Mouse (Mus musculus): ENCODE results near the gene Emid1. TPM values are rescaled to one million over a fixed set of nuclear protein-coding genes. Genes with fewer than 3 reads are reported as not detected.
A peak's percentile ranks its signal among the peaks of the same experiment; 100 is the strongest.

The Emid1 gene
- polyA plus RNA-seq (2015; fragmentation: Nextera tagmentation; extraction: Ambion mirVana) = 9.3 and 10.3 TPM in 2 replicates

DNA sequence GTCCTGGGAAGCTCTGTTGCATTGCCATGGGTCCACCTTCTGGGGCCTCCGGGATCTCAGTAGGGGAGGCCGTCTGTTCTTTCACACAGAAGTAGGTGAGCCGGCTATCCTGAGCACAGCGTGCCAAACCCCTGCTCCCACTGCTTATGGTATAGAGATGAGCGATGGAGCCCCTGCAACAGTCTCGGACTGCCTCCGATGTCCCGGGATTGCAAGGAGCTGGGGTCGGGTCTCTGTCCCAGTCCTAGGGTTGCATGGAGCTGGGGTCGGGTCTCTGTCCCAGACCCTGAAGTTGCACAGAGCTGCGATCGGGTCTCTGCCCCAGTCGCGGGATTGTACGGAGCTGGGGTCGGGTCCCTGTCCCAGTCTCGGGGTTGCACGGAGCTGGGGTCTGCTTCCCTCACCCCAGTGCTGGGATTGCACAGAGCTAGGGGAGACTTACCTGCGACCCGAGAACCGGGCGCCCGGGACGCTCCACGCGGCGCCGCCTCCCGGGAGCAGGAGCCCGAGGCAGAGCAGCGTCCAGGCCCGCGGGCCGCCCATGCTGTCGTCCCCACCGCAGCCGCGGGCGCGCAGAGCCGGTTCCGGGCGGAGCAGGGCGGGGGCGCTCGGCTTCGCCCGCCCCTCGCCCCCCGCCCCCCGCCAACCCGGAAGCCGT, at the start of gene Emid1:
Gene Emid1, minus strand, starts transcription at position 578 of the 658 bp plus-strand sequence.
- under 1% methylated on average over 52 of the region's 53 CpGs for WGBS
- no peak within 1 kb of the TSS for H3K27ac ChIP-seq
- H3K27me3 ChIP-seq (replicated peaks) = peaks cover 19% of the 10 kb centered on the region
- H3K4me2 ChIP-seq = peak within 1 kb of the TSS; percentile 96
- H3K9me3 ChIP-seq = no peaks in the 10 kb centered on the region
- H3K36me3 ChIP-seq (replicated peaks) = no peaks in the 10 kb centered on the region
- ATAC-seq (replicated peaks) = peak; percentile 41; the same call in 1 of the 2 replicates
- H3K9ac ChIP-seq = peak within 1 kb of the TSS; percentile 55
- peak within 1 kb of the TSS; percentile 51 for H3K4me3 ChIP-seq
- peaks cover 23% of the 10 kb centered on the region for H3K4me1 ChIP-seq

DNA sequence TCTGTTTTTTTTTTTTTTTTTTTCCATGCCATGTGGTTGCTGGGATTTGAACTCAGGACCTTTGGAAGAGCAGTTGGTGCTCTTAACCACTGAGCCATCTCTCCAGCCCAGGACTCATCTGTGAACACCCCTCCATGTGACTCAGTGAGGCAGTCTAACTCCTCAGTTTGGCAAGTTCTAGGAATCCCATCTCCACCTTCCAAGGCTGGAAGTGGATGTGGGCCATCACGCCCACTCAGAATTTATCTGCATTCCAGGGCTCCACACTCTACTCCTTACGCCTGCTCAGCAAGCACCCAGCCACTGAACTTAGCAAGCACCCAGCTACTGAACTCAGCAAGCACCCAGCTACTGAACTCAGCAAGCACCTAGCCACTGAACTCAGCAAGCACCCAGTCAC, 47.8 kb upstream of the Emid1 start:
- Histone ChIP-seq H3K36me3 (replicated peaks) (no peaks in the 10 kb centered on the region), H3K27me3 (replicated peaks) (no peaks in the 10 kb centered on the region), H3K27ac (no peak overlapping the region), H3K9me3 (no peaks in the 10 kb centered on the region), H3K4me3 (no peak overlapping the region), H3K4me2 (no peak overlapping the region), H3K9ac (no peak overlapping the region), H3K4me1 (no peaks in the 10 kb centered on the region)
- no peak for ATAC-seq (replicated peaks)
- 96% methylated on average over 2 of the region's 2 CpGs for WGBS

DNA sequence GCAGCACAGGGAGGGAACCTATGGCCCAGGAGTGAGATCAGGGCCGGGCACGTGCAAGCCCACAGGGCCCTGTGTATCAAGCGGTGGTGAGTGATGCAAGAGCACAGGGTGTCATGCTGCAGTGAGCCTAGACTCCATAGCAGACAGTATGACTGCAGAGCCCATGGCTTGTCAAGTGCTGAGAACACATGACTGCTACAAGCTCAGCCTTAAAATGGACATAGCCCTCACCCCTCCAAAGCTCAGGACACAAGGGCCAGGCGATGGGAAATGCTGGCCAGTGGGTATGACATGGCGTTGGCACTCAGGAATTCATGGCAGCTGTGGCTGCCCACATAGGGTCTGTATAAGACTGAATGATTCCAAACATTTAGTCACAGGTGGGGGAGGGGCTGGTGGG, 45.0 kb upstream of the Emid1 start:
- no peaks in the 10 kb centered on the region for H3K9me3 ChIP-seq
- H3K27ac ChIP-seq = no peak overlapping the region
- H3K27me3 ChIP-seq (replicated peaks) = no peaks in the 10 kb centered on the region
- H3K4me3 ChIP-seq = no peak overlapping the region
- H3K4me2 ChIP-seq = no peak overlapping the region
- no peaks in the 10 kb centered on the region for H3K36me3 ChIP-seq (replicated peaks)
- H3K9ac ChIP-seq = no peak overlapping the region
- no peaks in the 10 kb centered on the region for H3K4me1 ChIP-seq
- 82% methylated on average over 5 of the region's 5 CpGs for WGBS
- no peak for ATAC-seq (replicated peaks)

DNA sequence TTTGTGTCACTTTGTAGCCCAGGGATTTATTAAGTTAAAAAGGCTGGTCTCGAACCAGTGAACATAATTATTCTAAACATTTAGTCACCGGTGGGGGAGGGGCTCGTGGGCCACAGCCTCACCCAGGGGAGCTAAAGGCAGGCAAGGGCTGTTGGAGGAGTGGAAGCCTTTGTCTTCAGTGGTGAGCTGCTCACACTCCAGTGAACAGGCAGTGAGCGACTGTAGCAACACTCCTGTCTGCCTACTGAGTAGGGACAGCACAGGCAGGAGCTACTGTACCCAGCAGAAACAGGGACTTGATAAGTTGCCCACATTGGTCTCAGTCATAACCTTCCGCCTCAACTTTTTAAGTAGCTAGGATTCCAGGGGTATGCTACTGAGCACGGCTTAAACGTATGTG, 44.5 kb upstream of the Emid1 start:
- no peak for ATAC-seq (replicated peaks)
- no peak overlapping the region for H3K4me2 ChIP-seq

DNA sequence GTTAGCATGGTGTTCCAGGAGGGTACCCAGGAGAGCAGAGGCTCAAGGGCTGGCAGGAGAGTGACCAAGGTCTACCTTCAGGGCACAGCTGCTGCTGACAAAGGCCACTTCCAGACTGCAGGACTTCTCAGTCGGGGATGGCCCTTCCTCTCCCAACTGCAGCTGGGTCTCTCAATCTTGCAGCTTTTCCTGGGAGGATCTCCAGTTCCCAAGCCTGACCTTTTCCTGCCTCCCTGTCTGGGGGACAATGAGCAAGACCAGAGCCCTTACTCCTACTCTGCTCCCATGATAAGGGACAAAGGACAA, 41.5 kb upstream of the Emid1 start:
- Histone ChIP-seq H3K27ac (no peak overlapping the region), H3K9ac (no peak overlapping the region), H3K4me3 (no peak overlapping the region), H3K27me3 (replicated peaks) (no peaks in the 10 kb centered on the region), H3K4me1 (no peaks in the 10 kb centered on the region), H3K9me3 (no peaks in the 10 kb centered on the region), H3K36me3 (replicated peaks) (no peaks in the 10 kb centered on the region), H3K4me2 (no peak overlapping the region)
- WGBS = 65% methylated on average over 1 of the region's 1 CpGs
- ATAC-seq (replicated peaks) = no peak

More for the DNA sequence above, 44.5 kb upstream of the Emid1 start:
- H3K4me3 ChIP-seq = no peak overlapping the region
- no peaks in the 10 kb centered on the region for H3K27me3 ChIP-seq (replicated peaks)
- H3K27ac ChIP-seq = no peak overlapping the region
- H3K36me3 ChIP-seq (replicated peaks) = no peaks in the 10 kb centered on the region
- H3K9ac ChIP-seq = no peak overlapping the region
- no peaks in the 10 kb centered on the region for H3K9me3 ChIP-seq
- 52% methylated on average over 7 of the region's 7 CpGs for WGBS
- no peaks in the 10 kb centered on the region for H3K4me1 ChIP-seq

DNA sequence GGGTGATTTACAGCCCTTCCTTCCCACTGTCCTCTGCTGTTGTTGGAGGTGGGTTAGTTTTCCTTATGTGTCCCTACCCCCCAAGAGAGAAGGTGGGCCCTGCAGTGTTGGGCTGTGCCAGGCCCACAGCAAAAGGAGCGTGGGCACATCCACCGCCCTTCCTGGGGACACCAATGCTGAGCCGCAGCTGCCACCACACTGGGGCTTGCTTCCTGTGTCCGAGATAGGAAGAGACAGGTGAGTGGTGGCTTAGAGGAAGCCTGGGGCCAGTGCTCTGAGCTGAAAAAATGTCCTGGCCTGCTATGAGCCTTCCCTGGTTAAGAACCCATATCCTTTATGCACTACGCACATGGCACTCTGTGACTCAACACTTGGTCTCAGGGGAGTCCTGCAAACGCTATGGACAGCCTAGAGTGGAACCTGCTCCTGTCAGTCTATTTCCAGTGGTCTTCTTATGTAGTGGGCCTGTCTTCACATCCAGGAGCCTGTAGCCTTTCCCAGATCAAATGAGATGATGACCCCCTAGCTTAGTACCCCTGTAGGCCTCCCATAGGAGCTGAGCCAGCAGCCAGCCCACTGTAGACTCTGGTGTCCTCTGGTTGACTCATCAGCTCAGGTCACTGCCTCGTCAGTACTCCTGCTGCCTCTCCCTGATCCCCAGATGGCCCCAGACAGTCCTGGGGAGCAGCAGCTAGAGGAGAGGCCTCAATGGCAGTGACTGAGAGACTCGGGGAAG, 41.0 kb upstream of the Emid1 start:
- H3K9ac ChIP-seq = no peak overlapping the region

DNA sequence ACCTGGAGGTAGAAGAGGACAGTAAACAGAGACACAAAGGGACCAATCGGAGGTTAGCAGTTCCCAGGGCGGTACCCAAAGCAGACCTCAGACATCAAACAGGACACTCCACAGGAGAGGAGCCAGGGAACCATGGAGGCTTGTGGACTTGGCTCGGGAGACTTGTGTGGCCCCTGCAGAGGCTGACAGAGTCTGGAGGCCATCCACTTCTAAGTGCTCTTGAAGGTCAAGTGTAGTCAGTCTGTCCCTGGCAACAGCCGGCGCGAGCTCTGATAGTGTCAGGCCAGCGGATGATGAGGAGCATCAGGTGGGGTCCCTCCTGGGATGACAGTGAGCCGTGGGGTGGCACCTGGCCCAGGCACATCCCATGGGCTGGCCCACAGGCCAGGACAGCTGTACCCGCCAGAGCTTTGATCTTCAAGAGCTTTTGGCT, 40.0 kb upstream of the Emid1 start:
- Histone ChIP-seq H3K9ac (no peak overlapping the region), H3K4me1 (no peaks in the 10 kb centered on the region), H3K4me3 (no peak overlapping the region), H3K27me3 (replicated peaks) (no peaks in the 10 kb centered on the region), H3K27ac (no peak overlapping the region), H3K9me3 (no peaks in the 10 kb centered on the region), H3K36me3 (replicated peaks) (no peaks in the 10 kb centered on the region), H3K4me2 (no peak overlapping the region)
- no peak for ATAC-seq (replicated peaks)
- 63% methylated on average over 9 of the region's 9 CpGs for WGBS

More for the DNA sequence above, 41.0 kb upstream of the Emid1 start:
- no peaks in the 10 kb centered on the region for H3K36me3 ChIP-seq (replicated peaks)
- ATAC-seq (replicated peaks) = no peak
- 82% methylated on average over 8 of the region's 8 CpGs for WGBS
- H3K4me1 ChIP-seq = no peaks in the 10 kb centered on the region
- H3K4me2 ChIP-seq = no peak overlapping the region
- H3K9me3 ChIP-seq = no peaks in the 10 kb centered on the region
- H3K27ac ChIP-seq = no peak overlapping the region
- H3K27me3 ChIP-seq (replicated peaks) = no peaks in the 10 kb centered on the region
- no peak overlapping the region for H3K4me3 ChIP-seq

DNA sequence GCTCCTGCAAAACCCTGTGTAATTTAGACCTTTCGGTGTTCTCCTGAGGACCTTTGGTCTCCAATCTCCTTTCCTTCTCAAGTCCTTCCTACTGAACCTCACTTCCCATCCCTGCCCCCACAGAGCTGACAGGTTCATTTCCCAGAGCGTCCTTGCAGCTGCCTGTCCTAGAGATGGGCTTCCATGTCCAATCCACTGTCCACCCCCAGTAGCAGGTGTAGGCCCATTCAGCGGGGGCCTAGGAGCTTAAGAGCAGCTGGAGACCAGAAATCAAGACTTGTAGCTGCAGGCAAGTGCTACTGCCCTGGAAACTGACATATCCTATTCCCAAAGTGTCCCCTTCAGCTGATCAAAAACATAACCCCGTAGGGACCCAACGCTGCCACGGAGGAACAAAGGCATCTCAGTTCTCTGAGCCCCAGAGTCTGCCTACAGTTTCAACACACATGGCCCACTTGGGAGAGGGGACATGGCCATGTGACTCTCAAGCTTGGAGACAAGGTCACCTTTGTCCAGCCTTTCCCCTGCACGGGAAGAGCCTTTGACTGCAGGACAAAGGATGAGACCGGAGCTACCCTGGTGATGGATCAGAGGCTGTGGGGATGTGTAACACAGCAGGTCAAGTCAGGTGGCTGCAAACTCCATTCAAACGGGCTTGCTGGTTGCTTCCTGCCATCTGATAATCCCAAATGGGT, 37.3 kb upstream of the Emid1 start:
- no peaks in the 10 kb centered on the region for H3K9me3 ChIP-seq
- no peak overlapping the region for H3K27ac ChIP-seq
- WGBS = 54% methylated on average over 9 of the region's 9 CpGs
- H3K4me1 ChIP-seq = peaks cover under 1% of the 10 kb centered on the region; the same call in 1 of the 2 replicates
- 0 out of 2 replicates have a peak, but pooled peaks have one; percentile 22 for ATAC-seq (replicated peaks)
- H3K27me3 ChIP-seq (replicated peaks) = no peaks in the 10 kb centered on the region
- no peak overlapping the region for H3K4me3 ChIP-seq
- H3K4me2 ChIP-seq = no peak overlapping the region
- no peaks in the 10 kb centered on the region for H3K36me3 ChIP-seq (replicated peaks)
- no peak overlapping the region for H3K9ac ChIP-seq

DNA sequence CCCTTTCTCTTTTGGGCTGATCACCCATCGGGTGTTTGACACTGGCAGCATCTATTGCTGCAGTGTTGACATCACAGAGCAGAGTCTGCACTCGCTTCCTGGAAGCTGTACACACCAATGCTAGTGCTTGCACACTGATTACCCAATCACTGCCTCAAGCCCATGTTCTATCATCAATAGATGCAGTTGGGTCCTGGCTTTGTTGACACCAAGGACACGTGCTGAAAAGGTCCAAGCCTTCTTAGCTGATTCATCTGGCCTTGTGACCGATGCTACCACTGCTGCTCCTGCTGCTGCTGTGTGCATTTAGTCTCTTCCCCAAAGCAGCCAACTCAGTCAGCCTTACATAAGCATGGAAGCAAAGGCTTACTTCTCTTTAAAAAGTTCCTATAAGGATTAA, 36.1 kb upstream of the Emid1 start:
- H3K4me3 ChIP-seq = no peak overlapping the region
- H3K9me3 ChIP-seq = no peaks in the 10 kb centered on the region
- no peaks in the 10 kb centered on the region for H3K36me3 ChIP-seq (replicated peaks)
- H3K27me3 ChIP-seq (replicated peaks) = no peaks in the 10 kb centered on the region
- no peak overlapping the region for H3K27ac ChIP-seq
- no peak overlapping the region for H3K9ac ChIP-seq
- 93% methylated on average over 4 of the region's 4 CpGs for WGBS
- H3K4me1 ChIP-seq = peaks cover 4% of the 10 kb centered on the region; the same call in 1 of the 2 replicates
- ATAC-seq (replicated peaks) = no peak
- H3K4me2 ChIP-seq = no peak overlapping the region

DNA sequence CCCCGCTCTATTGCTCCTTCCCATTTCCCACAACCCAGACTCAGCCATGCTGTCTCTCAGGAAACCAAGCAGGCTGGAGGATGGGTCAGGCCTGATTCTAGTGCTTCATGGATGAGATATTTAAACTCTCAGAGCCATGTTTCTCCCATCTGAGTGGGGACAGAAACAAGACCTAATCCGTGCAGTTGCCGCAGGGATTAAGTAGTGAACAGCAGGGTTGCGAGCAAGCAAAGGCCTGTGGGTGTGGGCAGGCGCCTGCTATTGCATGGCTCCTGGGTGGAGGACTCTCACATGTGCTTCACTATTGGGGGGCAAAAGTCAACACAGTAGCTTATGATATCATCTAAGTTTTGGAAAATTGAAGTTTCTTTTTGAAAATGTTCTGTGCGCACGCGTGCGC, 32.8 kb upstream of the Emid1 start:
- Histone ChIP-seq H3K9me3 (no peaks in the 10 kb centered on the region), H3K9ac (no peak overlapping the region), H3K27ac (no peak overlapping the region), H3K4me3 (no peak overlapping the region), H3K36me3 (replicated peaks) (no peaks in the 10 kb centered on the region), H3K4me1 (peaks cover 4% of the 10 kb centered on the region; the same call in 1 of the 2 replicates), H3K4me2 (no peak overlapping the region), H3K27me3 (replicated peaks) (no peaks in the 10 kb centered on the region)
- WGBS = 63% methylated on average over 9 of the region's 9 CpGs
- ATAC-seq (replicated peaks) = 0 out of 2 replicates have a peak, but pooled peaks have one; percentile 43

DNA sequence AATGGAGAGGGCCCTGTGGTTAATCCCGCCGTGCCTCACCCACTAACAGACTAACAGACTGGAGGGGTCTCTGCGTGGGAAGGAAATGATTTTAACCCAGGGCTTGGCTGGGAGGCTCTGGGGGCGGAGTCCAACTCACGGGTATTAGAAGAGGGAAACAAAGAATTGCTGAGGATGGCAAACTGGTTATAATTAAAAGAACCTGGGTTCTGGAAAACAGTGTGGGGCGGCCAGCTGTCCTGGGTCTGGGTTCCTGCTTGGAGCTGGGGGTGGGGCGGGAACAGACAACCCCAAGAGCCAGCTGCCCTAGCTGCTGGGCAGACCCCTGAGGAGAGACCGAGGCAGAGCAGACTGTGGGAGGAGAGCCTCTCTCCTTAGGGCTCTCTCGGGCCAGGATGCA, 32.2 kb upstream of the Emid1 start:
- H3K4me2 ChIP-seq = no peak overlapping the region
- no peak overlapping the region for H3K9ac ChIP-seq
- peaks cover 4% of the 10 kb centered on the region; the same call in 1 of the 2 replicates for H3K4me1 ChIP-seq
- no peaks in the 10 kb centered on the region for H3K9me3 ChIP-seq
- ATAC-seq (replicated peaks) = 0 out of 2 replicates have a peak, but pooled peaks have one; percentile 59
- no peaks in the 10 kb centered on the region for H3K36me3 ChIP-seq (replicated peaks)
- H3K4me3 ChIP-seq = no peak overlapping the region
- no peaks in the 10 kb centered on the region for H3K27me3 ChIP-seq (replicated peaks)
- no peak overlapping the region for H3K27ac ChIP-seq
- WGBS = 27% methylated on average over 9 of the region's 9 CpGs

DNA sequence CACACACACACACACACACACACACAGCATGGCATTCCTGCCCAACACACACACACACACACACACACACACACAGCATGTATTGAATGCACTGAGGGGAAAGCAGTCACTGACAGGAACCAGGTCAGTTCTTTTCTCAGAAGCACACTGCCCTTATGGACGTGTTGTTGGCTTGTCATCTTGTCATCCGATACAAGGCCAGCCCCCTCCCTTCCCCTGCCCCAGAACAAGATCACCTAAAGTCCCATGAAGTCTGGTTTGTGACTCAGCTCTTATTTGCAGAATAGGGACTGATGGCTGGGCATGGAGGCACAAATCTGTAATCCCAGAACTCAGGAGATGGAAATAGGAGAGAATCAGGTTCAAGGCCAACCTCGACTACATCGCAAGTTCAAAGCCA, 30.8 kb upstream of the Emid1 start:
- peaks cover 4% of the 10 kb centered on the region; the same call in 1 of the 2 replicates for H3K4me1 ChIP-seq
- no peaks in the 10 kb centered on the region for H3K27me3 ChIP-seq (replicated peaks)
- H3K9ac ChIP-seq = no peak overlapping the region
- no peak overlapping the region for H3K27ac ChIP-seq
- 65% methylated on average over 4 of the region's 4 CpGs for WGBS
- no peaks in the 10 kb centered on the region for H3K36me3 ChIP-seq (replicated peaks)
- no peak overlapping the region for H3K4me3 ChIP-seq
- no peak overlapping the region for H3K4me2 ChIP-seq
- ATAC-seq (replicated peaks) = no peak
- H3K9me3 ChIP-seq = no peaks in the 10 kb centered on the region
